Mouse (Mus musculus) midbrain, embryonic 15.5 days (tissue): ENCODE data around the gene Bpifb4. TPM values are rescaled to one million over a fixed set of nuclear protein-coding genes. Genes with fewer than 3 reads are reported as not detected.

Experiments
- ATAC-seq: fragments of 200-750 bp; cut with Nextera tagmentation; replicated peaks from 2 replicates; pipeline ENCODE4 v1.8.0; 2017; ENCODE audit warnings: moderate TSS enrichment
- H3K27ac ChIP-seq: fragments of 300-500 bp; sonication (generic); 2 replicates; pipeline ENCODE4 v1.5.1; 2015; ENCODE audit warnings: mild to moderate bottlenecking, inconsistent platforms
- H3K27me3 ChIP-seq: fragments of 300-500 bp; sonication (generic); replicated peaks from 2 replicates; pipeline ENCODE4 v1.6.1; 2015; ENCODE audit warnings: inconsistent platforms
- H3K36me3 ChIP-seq: fragments of 300-500 bp; sonication (generic); replicated peaks from 2 replicates; pipeline ENCODE4 v1.6.1; 2015; ENCODE audit warnings: inconsistent platforms
- H3K4me1 ChIP-seq: fragments of 300-500 bp; sonication (generic); 2 replicates; pipeline ENCODE4 v1.6.1; 2015; ENCODE audit warnings: inconsistent platforms
- H3K4me2 ChIP-seq: fragments of 300-500 bp; sonication (generic); 2 replicates; pipeline ENCODE4 v1.6.1; 2015; ENCODE audit warnings: inconsistent platforms, mild to moderate bottlenecking, moderate library complexity
- H3K4me3 ChIP-seq: fragments of 300-500 bp; sonication (generic); 2 replicates; pipeline ENCODE4 v1.5.1; 2015; ENCODE audit warnings: mild to moderate bottlenecking, inconsistent platforms
- H3K9ac ChIP-seq: fragments of 300-500 bp; sonication (generic); 2 replicates; pipeline ENCODE4 v1.6.1; 2015; ENCODE audit warnings: mild to moderate bottlenecking, inconsistent platforms
- H3K9me3 ChIP-seq: fragments of 300-500 bp; sonication (generic); 2 replicates; pipeline ENCODE4 v1.6.1; 2016; ENCODE audit warnings: inconsistent platforms
- WGBS: fragments of 180-500 bp; shearing (Covaris S2); methylation state at CpG from one replicate; pipeline ENCODE4 v1.1.7; 2015; ENCODE audit warnings: mixed read lengths; 5-methylcytosine and 5-hydroxymethylcytosine counted together
- polyA plus RNA-seq: library from polyadenylated mRNA; unstranded; fragments of >200 nt; fragmentation: Nextera tagmentation; extraction: Ambion mirVana; gene quantifications from 2 replicates; pipeline ENCODE4 v1.2.1, GENCODE M21; 2015

Gene Bpifb4
- polyA plus RNA-seq, 1 experiment from 2014 or later: not detected

DNA sequence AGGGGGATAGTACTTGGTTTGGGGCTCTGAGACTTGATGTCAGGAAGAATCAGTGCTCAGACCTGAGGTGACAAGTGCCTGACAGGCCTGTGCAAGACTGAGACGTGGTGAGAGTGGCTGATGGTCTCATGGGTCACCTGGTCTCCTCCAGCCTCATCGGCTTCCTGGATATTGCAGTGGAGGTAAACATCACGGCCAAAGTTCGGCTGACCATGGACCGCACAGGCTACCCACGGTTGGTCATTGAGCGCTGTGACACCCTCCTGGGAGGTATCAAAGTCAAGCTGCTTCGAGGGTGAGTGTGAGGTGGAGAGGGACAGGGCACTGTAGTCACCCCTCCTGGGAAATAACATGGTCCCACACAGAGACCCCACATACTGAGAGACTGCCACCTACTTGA lies 6.6 kb downstream of the Bpifb4 start:
- Histone ChIP-seq H3K4me1 (no peaks in the 10 kb centered on the region), H3K4me3 (no peak overlapping the region), H3K27me3 (no peaks in the 10 kb centered on the region), H3K27ac (no peak overlapping the region), H3K4me2 (no peak overlapping the region), H3K9ac (no peak overlapping the region), H3K9me3 (no peaks in the 10 kb centered on the region), H3K36me3 (no peaks in the 10 kb centered on the region)
- no peak for ATAC-seq
- 88% methylated on average over 8 of the region's 8 CpGs for WGBS

DNA sequence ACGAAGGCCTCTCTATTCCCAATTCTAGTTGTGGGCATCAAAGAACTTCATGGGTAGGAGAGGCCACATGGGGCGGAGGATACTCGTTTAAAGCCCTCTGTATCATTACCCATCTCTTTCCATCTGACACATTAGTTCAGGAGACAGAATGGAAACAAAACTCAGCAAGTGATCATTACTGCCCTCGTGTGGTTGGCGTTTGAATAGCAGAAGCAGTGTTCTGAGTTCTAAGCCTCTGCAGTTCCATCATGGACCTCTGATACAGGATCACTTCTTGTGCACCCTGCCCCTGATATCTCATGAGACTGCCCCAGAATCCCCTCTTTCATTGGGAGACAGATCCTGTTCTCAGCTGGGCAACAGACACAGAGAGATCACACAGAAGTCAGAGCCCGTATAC lies 14.9 kb downstream of the Bpifb4 start:
- H3K4me2 ChIP-seq: no peak overlapping the region

DNA sequence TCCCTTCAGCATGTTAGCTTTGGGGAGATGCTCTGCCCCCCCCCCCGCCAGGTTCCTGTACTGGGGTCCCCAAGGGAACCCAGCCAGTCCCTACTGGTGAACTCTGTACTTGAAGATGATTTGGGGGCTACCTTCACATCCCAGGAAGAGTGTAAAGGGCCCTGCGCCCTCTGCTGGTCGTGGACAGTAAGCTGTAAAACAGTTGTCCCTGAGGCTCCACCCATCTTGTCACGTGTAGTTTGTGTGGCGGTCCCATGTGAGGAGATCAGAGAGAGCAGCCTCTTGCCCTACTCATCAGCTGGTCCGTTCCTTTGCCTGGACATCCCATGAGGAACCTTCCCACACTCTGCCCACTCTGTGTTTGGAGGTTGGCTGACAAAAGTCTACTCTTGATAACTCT lies 15.8 kb downstream of the Bpifb4 start:
- Histone ChIP-seq H3K9me3 (no peaks in the 10 kb centered on the region), H3K36me3 (no peaks in the 10 kb centered on the region), H3K27me3 (no peaks in the 10 kb centered on the region), H3K9ac (no peak overlapping the region), H3K27ac (no peak overlapping the region), H3K4me3 (no peak overlapping the region), H3K4me1 (no peaks in the 10 kb centered on the region), H3K4me2 (no peak overlapping the region)
- ATAC-seq: no peak
- 6% methylated on average over 6 of the region's 6 CpGs for WGBS

More for the DNA sequence above, 14.9 kb downstream of the Bpifb4 start:
- no peak overlapping the region for H3K9ac ChIP-seq
- no peaks in the 10 kb centered on the region for H3K36me3 ChIP-seq
- no peak overlapping the region for H3K4me3 ChIP-seq
- peak; percentile 20; the same call in 1 of the 2 replicates for ATAC-seq
- H3K27ac ChIP-seq: no peak overlapping the region
- WGBS: 27% methylated on average over 6 of the region's 6 CpGs
- H3K27me3 ChIP-seq: no peaks in the 10 kb centered on the region
- no peaks in the 10 kb centered on the region for H3K9me3 ChIP-seq
- no peaks in the 10 kb centered on the region for H3K4me1 ChIP-seq

DNA sequence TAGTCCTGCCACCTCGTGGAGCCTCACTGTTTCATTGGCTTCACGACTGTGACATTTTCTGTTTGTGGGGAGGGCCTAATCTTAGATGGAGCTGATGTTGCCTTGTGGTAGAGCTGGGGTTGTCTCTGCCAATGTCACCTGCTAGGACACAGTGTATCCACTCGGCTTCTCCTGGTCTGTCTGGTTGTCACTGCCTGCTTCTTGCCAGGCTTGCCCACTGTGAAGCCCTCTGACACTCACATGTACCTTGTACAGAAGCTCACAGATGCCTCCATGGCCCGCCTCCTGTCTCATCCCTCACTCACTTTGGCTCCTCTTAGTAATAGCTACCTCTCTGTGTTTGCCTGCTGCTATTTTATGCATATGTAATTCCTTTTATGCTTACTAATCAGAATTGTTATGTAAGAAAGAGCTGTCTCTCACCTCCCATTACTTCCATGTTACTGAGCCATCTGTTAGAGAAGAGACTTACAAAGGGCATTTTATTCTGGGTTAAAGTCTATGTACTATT lies 24.9 kb downstream of the Bpifb4 start:
- H3K9ac ChIP-seq: no peak overlapping the region
- H3K36me3 ChIP-seq: no peaks in the 10 kb centered on the region
- no peaks in the 10 kb centered on the region for H3K4me1 ChIP-seq
- no peak overlapping the region for H3K4me3 ChIP-seq
- no peak overlapping the region for H3K27ac ChIP-seq
- WGBS: 70% methylated on average over 4 of the region's 4 CpGs
- H3K27me3 ChIP-seq: no peaks in the 10 kb centered on the region
- ATAC-seq: no peak
- H3K9me3 ChIP-seq: no peaks in the 10 kb centered on the region
- no peak overlapping the region for H3K4me2 ChIP-seq

DNA sequence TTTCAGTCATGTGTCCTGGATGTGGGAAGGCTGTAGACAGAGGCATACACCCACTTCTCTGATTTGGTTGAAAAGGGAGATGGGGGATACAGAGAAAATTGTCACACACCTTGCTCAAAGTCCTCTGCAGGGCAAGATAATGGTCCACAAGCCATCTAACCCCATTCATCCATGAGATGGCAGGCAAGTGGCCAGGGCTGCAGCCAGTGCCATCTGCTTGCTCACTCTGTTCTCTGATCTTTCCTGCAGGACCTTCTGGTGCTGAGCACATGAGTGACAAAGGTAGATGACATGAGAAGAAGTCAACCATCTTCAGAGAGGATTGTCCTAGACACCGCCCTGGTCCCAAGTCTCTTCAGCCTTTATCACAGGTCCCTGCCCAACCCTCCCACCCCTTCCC lies 25.3 kb downstream of the Bpifb4 start:
- Histone ChIP-seq H3K4me3 (no peak overlapping the region), H3K9ac (no peak overlapping the region), H3K4me2 (no peak overlapping the region), H3K27ac (no peak overlapping the region), H3K9me3 (no peaks in the 10 kb centered on the region), H3K4me1 (no peaks in the 10 kb centered on the region), H3K36me3 (no peaks in the 10 kb centered on the region), H3K27me3 (no peaks in the 10 kb centered on the region)
- no peak for ATAC-seq
- 94% methylated on average over 1 of the region's 1 CpGs for WGBS

DNA sequence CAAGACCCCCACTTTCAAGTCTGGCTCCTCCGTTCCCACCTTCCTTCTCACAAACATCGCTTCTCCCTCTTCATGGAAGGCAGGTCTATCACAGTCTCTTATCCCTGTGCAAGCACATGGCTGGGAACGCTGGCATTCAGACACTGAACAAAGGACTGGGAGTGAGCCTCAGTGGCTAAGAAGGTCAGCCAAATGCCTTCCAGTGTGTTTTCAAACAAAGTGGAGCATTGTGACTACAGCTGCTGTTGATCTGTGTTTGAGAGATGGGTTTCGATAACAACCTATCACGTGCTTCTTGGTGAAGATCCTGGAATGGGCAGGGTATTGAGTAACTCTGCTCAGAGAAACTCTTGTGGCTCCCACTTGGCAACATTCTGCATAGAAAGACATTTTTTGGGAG lies 32.2 kb downstream of the Bpifb4 start:
- Histone ChIP-seq H3K27me3 (no peaks in the 10 kb centered on the region), H3K9ac (no peak overlapping the region), H3K4me3 (no peak overlapping the region), H3K4me1 (no peaks in the 10 kb centered on the region), H3K27ac (no peak overlapping the region), H3K36me3 (no peaks in the 10 kb centered on the region), H3K9me3 (no peaks in the 10 kb centered on the region), H3K4me2 (no peak overlapping the region)
- 57% methylated on average over 5 of the region's 5 CpGs for WGBS
- no peak for ATAC-seq

DNA sequence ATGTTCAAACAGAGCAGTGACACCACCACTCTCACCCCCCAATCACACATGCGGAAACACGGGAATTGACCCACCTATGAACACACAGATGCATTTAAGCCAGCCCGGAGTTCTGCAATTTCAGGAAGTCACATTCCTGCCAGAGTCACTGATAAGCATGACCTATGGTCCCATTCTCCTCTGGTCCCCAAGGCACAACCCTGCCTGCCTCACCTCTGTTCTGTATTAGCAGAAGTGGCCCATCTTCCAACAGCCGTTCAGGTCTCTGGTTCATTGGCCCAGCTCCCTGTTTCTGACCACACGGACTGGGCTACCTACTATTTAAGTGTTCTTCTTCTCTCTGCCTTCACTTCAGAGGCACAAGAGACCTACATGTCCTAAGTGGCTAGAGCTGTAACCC lies 36.6 kb downstream of the Bpifb4 start, which contains the start of gene Bpifa6:
Bpifa6 (plus strand) TSS at position 364 of the 400 bp plus-strand sequence.
- H3K4me1 ChIP-seq: no peaks in the 10 kb centered on the region
- 90% methylated on average over 5 of the region's 5 CpGs for WGBS
- H3K36me3 ChIP-seq: no peaks in the 10 kb centered on the region
- no peaks in the 10 kb centered on the region for H3K9me3 ChIP-seq
- no peak within 1 kb of the TSS for H3K27ac ChIP-seq
- H3K4me2 ChIP-seq: no peak within 1 kb of the TSS
- no peak within 1 kb of the TSS for H3K9ac ChIP-seq
- H3K4me3 ChIP-seq: no peak within 1 kb of the TSS
- H3K27me3 ChIP-seq: no peaks in the 10 kb centered on the region
- no peak for ATAC-seq

DNA sequence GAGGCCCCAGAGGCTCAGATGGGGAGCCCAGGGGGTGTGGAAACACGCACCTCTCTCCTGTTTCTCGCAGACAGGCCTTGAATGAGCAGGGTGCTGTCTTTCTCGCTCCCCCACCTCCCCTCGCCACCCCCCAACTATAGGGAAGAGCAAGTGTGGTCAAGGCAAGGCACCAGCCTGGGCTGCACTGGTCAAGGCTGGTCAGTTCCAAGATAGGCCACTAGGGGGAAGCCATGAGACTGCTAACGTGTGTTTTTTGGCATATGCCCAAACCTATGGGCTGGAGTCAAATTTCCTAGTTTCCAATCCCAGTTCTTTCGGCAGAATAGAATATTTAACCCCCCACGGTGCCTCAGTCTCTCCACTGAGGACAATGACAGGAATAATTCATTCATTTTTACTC lies 57.8 kb downstream of the Bpifb4 start:
- Histone ChIP-seq H3K27me3 (no peaks in the 10 kb centered on the region), H3K4me2 (no peak overlapping the region), H3K9ac (no peak overlapping the region), H3K4me1 (no peaks in the 10 kb centered on the region), H3K36me3 (no peaks in the 10 kb centered on the region), H3K4me3 (no peak overlapping the region), H3K9me3 (no peaks in the 10 kb centered on the region), H3K27ac (no peak overlapping the region)
- ATAC-seq: no peak
- WGBS: 2% methylated on average over 7 of the region's 7 CpGs

DNA sequence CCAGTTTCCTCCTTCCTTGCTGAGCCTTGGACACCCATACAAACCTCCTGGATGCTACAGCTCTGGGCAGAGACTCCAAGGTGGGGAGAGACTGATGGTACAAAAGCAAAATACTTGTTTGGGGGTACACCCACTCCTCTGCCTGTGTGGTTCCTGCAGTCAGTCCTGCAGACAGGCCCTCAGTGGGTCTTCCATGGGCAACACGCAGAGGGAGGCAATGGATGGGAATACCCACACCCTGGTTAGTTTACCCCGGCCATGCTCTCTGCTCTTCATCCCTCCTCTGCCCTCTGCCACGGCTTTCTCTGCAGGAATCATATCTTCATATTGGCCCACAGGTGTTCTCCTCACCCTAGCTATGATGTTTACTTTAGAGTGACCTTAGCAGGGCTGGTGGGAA lies 62.5 kb downstream of the Bpifb4 start:
- H3K4me3 ChIP-seq: no peak overlapping the region
- no peak for ATAC-seq
- no peak overlapping the region for H3K4me2 ChIP-seq
- H3K27ac ChIP-seq: no peak overlapping the region
- H3K9ac ChIP-seq: no peak overlapping the region
- no peaks in the 10 kb centered on the region for H3K9me3 ChIP-seq
- no peaks in the 10 kb centered on the region for H3K27me3 ChIP-seq
- 73% methylated on average over 3 of the region's 3 CpGs for WGBS
- H3K36me3 ChIP-seq: no peaks in the 10 kb centered on the region
- H3K4me1 ChIP-seq: no peaks in the 10 kb centered on the region

DNA sequence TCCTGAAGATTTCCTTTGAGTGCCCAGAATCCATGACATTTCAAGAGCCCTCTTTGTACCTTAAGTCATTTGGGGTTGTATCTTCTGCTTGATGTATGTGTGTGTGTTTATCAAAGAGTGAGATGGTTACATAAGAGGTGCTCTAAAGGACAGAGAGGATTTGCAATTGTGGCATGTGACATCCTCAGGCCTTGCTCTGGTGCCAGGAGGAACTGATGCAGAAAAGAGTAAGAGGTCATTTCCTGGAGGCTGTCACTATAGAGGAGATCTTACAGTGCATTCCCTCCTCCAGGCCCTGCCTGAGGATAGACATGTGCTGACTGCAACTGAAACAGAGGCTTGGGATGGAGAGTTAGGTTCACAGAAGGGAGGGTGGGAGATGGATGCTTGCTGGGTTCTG lies 63.0 kb downstream of the Bpifb4 start:
- Histone ChIP-seq H3K9me3 (no peaks in the 10 kb centered on the region), H3K36me3 (no peaks in the 10 kb centered on the region), H3K4me3 (no peak overlapping the region), H3K27me3 (no peaks in the 10 kb centered on the region), H3K9ac (no peak overlapping the region), H3K4me1 (no peaks in the 10 kb centered on the region), H3K4me2 (no peak overlapping the region), H3K27ac (no peak overlapping the region)
- ATAC-seq: no peak

DNA sequence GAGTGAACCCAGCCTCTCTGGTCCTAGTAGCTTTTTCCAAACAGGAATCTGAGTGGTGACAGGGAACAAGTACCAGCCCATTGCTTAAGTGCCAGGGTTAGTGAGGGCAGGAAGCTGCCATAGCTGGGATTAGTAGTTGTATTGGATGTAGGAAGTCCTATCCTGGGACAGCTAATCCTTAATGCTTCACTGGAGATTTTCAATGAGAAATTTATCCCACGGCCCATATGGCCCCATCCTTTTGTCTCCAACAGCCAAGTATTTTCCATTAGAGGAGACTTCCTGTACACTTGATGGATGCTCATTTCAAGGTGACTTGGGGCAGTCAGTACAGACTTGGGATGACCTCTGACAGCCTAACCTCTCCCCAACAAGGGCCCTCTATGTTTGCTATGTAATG lies 66.4 kb downstream of the Bpifb4 start:
- Histone ChIP-seq H3K27me3 (no peaks in the 10 kb centered on the region), H3K36me3 (no peaks in the 10 kb centered on the region), H3K9me3 (no peaks in the 10 kb centered on the region), H3K4me3 (no peak overlapping the region), H3K9ac (no peak overlapping the region), H3K4me1 (no peaks in the 10 kb centered on the region), H3K27ac (no peak overlapping the region), H3K4me2 (no peak overlapping the region)
- WGBS: 8% methylated on average over 1 of the region's 1 CpGs
- ATAC-seq: no peak

DNA sequence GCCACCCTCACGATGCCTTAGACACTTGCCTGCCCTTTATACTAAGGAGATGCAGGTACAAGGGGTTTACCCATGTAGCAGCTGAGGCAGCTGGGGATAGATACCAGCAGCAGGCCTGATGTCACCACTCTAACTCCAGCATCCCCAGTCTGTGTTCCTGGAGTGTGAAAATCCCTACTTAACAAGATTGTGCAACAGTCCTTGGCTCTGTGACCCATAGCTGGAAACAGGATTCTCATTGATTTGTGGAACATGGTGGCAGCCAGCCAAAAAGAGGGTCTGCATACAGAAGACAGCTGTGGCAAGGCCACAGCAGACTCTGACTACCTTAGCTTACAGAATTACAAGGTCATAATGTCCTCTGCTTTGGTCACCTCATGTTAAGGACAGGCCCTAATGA lies 67.1 kb downstream of the Bpifb4 start:
- H3K4me1 ChIP-seq: no peaks in the 10 kb centered on the region
- 90% methylated on average over 1 of the region's 1 CpGs for WGBS

DNA sequence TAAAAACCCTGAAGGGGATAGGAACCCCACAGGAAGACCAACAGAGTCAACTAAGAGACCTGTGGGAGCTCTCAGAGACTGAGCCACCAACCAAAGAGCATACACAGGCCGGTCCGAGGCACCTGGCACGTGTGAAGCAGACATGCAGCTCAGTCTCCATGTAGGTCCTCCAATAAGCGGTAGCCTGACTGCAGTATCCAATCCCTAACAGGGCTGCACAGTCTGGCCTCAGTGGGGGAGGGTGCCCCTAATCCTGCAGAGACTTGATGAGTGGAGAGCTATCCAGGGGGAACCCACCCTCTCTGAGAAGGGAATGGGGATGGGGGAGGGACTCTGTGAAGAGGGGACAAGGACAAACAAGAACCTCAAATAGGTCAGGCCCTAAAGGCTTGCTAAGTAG lies 67.7 kb downstream of the Bpifb4 start:
- Histone ChIP-seq H3K9me3 (no peaks in the 10 kb centered on the region), H3K36me3 (no peaks in the 10 kb centered on the region), H3K9ac (no peak overlapping the region), H3K4me3 (no peak overlapping the region), H3K4me1 (no peaks in the 10 kb centered on the region), H3K27me3 (no peaks in the 10 kb centered on the region), H3K27ac (no peak overlapping the region), H3K4me2 (no peak overlapping the region)
- ATAC-seq: no peak
- WGBS: 78% methylated on average over 4 of the region's 4 CpGs

More for the DNA sequence above, 67.1 kb downstream of the Bpifb4 start:
- Histone ChIP-seq H3K27me3 (no peaks in the 10 kb centered on the region), H3K9me3 (no peaks in the 10 kb centered on the region), H3K27ac (no peak overlapping the region), H3K9ac (no peak overlapping the region), H3K36me3 (no peaks in the 10 kb centered on the region), H3K4me3 (no peak overlapping the region), H3K4me2 (no peak overlapping the region)
- no peak for ATAC-seq
